8 mouse cellular contexts compared by ENCODE assay signal in genomic region chr19:43570831-43571790, GRCm38 (mm10). TPM values are rescaled to one million over a fixed set of nuclear protein-coding genes. Genes with fewer than 3 reads are reported as not detected.
A peak's percentile ranks its signal among the peaks of the same experiment; 100 is the strongest.
DNase-seq lines count a peak whose midpoint lies in the region; ATAC-seq lines count a peak whose summit lies in the region.

No protein-coding gene starts in this region.

- WGBS in intestine, embryonic 15.5 days: 11% methylated on average over 32 of the region's 32 CpGs

- H3K36me3 ChIP-seq in intestine, embryonic 15.5 days: no peaks in the 10 kb centered on the region

- peak; percentile 91 for ATAC-seq in intestine, embryonic 15.5 days

- intact Hi-C loops in left cerebral cortex, postnatal 25 days (cut with DNase I): loop anchor here (5.0 kb wide), 1 partner anchor 51 kb away; no protein-coding TSS in a partner anchor

- H3K9me3 ChIP-seq in intestine, embryonic 15.5 days: no peaks in the 10 kb centered on the region

- peak overlapping the region; percentile 39 for H3K4me3 ChIP-seq in intestine, embryonic 15.5 days (replicated peaks)

- DNase-seq in adrenal gland, adult 8-10 months: peak; percentile 45
- DNase-seq in embryo, embryonic 11 days: peak; percentile 89
- peak; percentile 48 to 70 for DNase-seq in gastrocnemius, postnatal 4 days (ENCODE audit: low spot score in 2 of 2)
- DNase-seq in left cerebral cortex, postnatal 25 days (ENCODE audit: low spot score in 2 of 2): peak; percentile 71 to 78
- DNase-seq in mesoderm, embryonic 11.5 days (ENCODE audit: low read depth, low spot score): peak; percentile 87
- DNase-seq in right cerebral cortex, postnatal 25 days: peak; percentile 53
- peak; percentile 48 for DNase-seq in yolk sac, embryonic 10.5 days (ENCODE audit: low spot score)

- H3K9ac ChIP-seq in intestine, embryonic 15.5 days: peak overlapping the region; percentile 42

- peaks cover 11% of the 10 kb centered on the region for H3K27me3 ChIP-seq in intestine, embryonic 15.5 days (replicated peaks)

- H3K4me2 ChIP-seq in intestine, embryonic 15.5 days (replicated peaks): peak overlapping the region; percentile 87

- H3K4me1 ChIP-seq in intestine, embryonic 15.5 days (replicated peaks): 0 out of 2 replicates have a peak, but pooled peaks cover 6% of the 10 kb centered on the region

- H3K27ac ChIP-seq in intestine, embryonic 15.5 days: 0 out of 2 replicates have a peak overlapping the region, but pooled peaks have one; percentile 36

RNA-seq across cellular contexts. Expression of gene Nkx2-3, which starts 41.0 kb away (rescaled TPM):
- total RNA-seq in adrenal gland, adult 8-10 months (2022): not detected
- not detected for total RNA-seq in gastrocnemius, postnatal 4 days (2021)
- polyA plus RNA-seq in intestine, embryonic 15.5 days (2015; fragmentation: Nextera tagmentation; extraction: Ambion mirVana): 80.9 and 88.1 TPM in 2 replicates
- not detected for total RNA-seq in left cerebral cortex, postnatal 25 days (2021)

RNA-seq across cellular contexts. Expression of gene Got1, which starts 46.7 kb away (rescaled TPM):
- 100 to 1,000 TPM; 106 to 317 (median 154) TPM for total RNA-seq in adrenal gland, adult 8-10 months (2022)
- 100 to 1,000 TPM; 102 to 115 TPM for total RNA-seq in gastrocnemius, postnatal 4 days (2021)
- polyA plus RNA-seq in intestine, embryonic 15.5 days (2015; fragmentation: Nextera tagmentation; extraction: Ambion mirVana): 58.7 and 60.7 TPM in 2 replicates
- total RNA-seq in left cerebral cortex, postnatal 25 days (2021): 100 to 1,000 TPM; 340 to 351 TPM

Comparison
In these comparisons a context has a peak if more than half of its experiments do, and no peak if none do; other contexts are left out.
1. Peak in every context shown above with its lines: DNase-seq, ATAC-seq, H3K4me3 ChIP-seq and H3K27ac ChIP-seq.